Mouse (Mus musculus): ENCODE data around the gene Ildr2.

Ildr2 gene

DNA sequence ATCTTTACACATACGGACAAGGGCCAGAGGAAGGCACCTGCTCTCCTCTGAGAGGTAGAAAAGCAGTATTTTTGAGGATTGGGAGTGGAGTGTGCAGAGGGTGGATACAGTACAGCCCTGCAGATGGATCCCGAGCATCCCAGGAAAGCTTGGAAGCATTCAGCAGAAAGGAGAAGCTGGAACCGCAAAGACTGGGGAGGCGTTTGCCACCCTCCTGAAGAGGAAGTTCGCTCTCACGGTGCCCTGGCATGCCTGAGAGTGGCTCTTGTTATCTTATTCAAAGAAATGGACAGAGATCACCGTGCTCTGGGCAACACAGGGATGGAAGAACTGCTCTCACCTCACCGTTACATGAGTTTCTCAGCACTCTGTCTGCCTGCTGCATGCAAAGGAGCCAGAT is 30.5 kb downstream of the Ildr2 start:
- no peak for DNase-seq

DNA sequence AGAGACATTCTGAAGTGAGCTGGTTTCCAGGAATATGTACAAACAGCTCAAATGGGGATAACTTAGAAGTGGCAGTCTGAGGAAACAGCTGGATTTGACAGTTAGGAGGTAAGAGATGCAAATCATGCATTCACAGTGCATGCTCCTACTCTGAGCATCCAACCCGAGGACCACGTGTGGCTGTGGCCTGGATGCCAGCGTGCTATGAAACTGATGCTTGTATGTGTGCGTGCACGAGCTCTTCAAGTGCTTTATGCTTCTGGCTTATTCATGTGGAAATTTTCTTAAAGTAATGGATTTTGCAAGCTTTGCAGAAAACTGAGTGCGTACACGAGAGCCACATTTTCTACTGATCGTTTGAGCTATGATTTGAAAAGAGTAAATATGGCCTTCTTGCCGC is 32.3 kb downstream of the Ildr2 start:
- no peak for DNase-seq

DNA sequence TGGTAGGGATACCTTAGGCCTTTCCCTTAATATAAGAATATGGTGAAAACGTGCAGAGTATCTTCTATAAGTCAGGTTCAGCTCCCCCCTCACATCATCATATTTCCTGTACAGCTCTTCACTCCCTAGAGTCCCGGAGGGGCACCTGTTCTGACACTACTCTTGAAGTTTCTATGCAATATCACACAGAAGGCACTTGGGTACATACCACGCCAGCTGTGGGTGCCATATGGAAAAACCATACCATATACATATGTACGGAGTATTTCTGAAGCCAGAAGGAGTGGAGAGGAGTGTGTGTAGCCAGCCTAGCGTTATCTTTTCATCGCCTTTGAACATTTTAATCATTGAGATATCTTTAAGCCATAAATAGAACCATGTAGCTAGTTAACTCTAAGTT is 36.6 kb downstream of the Ildr2 start:
- no peak for DNase-seq

DNA sequence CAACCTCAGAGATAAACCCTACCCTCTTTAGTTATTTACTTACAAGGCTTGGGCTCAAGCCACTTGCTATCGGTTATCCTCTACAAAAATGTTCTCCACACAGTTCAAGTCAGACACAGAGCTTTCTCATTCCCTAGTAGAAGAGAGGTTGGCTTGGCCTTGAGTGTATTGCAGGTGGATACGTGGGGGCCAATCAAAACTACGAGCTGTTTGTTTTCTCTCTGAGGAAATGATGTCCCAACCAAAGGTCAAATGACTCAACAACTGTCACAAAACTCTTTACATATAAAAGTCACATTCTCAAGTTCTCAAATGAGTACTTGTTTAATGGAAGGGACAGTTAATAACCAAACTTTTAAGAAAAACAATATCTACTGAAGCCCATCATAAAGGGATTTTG is 39.1 kb downstream of the Ildr2 start:
- no peak for DNase-seq

DNA sequence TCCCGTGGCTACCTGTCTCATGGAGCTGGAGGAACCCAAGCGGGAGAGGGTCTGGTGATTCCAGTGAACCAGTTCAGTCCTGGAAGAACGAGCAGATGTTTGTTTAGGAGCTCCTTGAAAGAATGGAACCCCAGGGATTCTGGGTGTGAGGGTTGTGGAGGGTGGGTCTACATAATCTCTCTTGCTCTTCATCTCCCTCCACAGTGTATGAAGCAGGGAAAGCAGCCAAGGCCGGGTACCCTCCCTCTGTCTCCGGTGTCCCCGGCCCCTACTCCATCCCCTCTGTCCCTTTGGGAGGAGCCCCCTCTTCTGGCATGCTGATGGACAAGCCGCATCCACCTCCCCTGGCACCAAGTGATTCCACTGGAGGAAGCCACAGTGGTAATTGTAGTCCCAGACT is 41.6 kb downstream of the Ildr2 start:
- DNase-seq = no peak

DNA sequence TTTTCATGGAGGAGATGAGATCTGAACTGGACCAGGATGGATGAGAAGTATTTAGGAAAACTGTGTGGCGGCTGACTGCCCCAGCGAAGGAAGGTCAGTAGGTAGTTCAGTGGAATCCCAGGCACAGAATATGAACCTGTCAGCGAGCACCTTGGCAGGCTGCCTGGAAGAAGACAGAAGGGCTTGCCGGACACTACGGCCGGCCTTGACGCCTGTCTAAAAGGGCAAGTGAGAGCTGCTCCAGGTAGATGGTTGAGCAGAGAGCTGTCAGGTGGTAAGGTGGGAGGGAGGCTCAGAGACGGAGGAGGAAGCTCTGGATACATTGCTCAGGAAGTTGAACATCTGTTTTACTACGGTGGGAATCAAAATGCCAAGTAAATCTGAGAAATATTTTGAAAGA is 42.4 kb downstream of the Ildr2 start:
- no peak for DNase-seq

DNA sequence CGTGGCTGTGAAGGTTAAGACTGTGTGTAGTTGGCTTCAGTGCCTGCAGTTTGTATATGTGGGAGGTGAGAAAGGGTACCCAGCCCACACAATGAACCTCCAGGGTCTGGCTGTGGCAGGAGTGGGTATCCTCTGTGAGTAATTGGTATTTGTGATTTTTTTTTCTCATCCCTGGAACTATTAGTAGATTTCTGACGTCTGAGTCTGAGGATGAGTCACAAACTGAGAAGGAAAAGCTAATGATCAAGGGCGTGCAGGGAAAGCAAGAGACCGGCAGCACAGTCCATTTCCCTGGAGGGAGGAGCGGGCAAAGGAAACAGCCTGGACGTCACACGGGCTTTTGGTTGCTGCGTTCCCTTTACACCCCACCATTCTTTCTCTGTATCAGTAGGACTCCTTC is 43.0 kb downstream of the Ildr2 start:
- no peak for DNase-seq

DNA sequence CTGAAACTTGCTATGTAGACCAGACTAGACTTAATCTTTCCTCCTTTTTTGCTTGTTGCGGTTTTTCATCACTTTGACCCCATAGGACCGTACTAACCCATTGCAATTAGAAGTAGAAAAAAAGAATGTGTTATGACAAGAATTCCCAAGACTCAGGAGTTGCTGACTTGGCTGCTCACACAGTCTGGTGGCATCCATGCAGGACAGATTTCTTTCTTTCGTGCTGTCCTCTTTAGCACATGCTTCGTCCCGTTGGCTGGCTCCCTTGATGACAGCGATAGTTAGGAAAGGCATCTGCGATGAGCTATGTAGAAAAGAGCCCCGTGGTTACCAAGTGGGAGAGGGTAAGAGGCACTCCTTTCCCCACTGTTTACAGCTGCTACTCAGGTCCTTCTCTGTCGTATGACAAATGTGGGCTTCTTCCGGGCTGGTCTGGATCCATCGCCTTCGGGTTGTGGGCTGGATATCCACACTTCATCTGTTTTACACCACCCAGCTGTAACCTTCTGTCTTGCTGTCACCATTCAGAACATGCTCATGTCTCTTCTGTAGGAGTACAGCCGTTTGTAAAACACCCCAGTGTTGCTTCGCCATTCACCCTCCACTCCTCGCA is 43.7 kb downstream of the Ildr2 start:
- DNase-seq = no peak

DNA sequence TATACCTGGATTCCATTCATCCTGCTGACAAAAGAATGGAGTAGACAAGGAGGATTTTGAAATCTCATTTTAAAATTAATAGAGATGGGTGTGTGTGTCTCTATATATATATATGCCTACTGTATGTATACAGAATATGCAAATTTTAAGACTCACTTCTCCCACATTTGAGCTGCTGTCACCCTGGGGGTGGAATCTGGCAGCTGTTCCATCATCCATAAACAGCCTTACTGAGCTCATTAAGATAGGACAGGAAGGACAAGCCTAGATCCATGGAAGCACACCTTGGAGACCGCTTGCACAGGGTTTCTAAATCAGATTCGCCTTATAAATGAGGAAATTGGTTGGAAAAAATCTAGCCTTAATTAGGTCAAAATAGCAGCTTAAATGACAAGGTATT is 44.9 kb downstream of the Ildr2 start:
- DNase-seq = no peak

DNA sequence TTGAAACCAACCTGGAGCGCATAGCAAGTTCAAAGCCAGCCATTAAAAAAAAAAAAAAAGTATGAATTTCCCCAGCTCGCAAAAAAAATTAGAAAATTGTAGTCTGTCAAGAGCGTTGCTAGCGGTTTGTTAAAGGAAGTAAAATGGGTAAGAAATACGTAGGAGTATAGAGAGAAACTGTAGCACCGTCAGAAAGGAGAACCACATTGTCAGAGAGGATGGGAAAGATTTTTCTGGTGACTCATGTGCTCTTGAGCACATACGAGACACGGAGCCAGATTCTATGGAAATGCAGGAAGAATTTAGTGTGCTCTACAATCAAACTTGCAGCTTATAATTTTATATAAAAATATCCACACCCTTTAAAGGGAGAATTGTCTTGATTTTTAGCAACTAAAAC is 45.9 kb downstream of the Ildr2 start:
- DNase-seq = no peak

DNA sequence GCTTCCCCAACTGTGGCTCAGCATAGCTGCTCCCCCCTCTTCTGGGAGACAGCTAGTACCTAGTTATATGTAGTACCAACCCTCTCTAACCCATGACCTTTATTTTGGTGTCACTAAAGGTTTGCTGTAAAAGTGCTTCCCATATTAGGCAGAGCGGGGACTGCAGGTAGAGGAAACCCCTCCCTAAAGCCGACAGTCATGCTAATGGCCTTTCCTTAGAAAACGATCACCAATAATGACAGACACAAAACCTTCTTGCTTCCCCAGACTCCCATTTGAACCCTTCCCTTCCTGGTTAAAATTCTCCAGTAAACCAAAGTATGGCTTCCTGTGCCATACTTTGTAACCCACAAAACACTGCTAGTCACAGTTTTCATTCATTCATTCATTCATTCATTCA is 46.6 kb downstream of the Ildr2 start:
- no peak for DNase-seq

DNA sequence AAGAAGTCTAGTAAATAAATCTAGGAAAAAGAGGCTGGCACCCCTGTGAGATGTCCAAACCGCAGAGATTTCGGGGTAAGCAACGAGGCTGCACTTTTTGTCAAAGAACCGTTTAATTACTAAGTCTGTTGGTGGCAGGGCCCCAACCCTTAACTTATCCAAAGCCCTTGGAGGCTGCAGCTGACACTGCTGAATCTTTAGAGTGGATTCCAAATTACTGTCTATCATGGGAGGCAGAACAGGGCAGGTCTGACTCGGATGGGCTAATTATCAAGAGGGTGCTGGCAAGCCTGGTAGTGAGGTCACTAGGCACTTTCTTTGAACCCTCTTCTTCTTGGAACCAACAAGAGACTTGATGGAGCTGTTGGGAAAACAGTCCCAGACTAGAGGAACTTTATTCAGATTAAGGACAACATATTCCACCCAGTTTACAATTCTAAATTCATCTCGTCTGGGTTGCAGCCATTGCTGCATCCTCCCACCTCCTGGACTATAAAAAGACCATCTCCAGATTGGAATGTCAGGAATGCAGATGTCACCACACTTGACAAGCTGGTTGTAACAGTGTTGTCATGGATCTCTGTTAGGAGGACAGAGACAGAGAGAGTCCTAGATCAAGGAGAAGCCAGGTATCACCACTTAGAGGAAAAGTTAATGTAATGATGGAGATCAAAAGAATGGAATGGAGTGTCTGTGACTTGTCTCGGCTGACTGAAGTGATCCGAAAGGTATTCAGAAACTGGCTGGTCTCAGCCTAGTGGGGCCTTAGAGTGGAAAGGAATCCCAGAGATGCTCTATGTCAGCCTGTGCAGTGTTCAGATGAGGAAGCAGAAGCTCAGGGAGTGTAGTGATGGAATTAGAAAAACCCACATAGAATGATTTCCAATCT is 50.7 kb downstream of the Ildr2 start:
- no peak for DNase-seq

DNA sequence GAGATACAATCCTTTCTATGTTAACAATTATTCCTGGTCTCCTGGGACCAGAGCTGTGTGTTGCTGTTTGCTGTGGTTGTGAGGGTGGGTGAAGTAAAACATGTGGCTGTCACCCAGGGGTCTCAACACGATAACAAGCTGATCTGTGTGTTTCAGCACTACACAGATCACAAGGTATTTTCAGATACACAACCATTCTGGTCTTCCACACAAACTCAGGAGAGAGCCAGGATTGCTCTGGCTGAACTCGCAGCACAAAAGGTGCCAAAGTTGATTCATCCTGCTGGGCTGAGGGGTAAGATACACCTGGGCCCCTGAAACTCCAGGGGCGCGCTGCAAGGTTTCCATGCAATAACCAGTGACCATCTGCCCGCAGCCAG is 54.5 kb downstream of the Ildr2 start:
- DNase-seq = no peak

DNA sequence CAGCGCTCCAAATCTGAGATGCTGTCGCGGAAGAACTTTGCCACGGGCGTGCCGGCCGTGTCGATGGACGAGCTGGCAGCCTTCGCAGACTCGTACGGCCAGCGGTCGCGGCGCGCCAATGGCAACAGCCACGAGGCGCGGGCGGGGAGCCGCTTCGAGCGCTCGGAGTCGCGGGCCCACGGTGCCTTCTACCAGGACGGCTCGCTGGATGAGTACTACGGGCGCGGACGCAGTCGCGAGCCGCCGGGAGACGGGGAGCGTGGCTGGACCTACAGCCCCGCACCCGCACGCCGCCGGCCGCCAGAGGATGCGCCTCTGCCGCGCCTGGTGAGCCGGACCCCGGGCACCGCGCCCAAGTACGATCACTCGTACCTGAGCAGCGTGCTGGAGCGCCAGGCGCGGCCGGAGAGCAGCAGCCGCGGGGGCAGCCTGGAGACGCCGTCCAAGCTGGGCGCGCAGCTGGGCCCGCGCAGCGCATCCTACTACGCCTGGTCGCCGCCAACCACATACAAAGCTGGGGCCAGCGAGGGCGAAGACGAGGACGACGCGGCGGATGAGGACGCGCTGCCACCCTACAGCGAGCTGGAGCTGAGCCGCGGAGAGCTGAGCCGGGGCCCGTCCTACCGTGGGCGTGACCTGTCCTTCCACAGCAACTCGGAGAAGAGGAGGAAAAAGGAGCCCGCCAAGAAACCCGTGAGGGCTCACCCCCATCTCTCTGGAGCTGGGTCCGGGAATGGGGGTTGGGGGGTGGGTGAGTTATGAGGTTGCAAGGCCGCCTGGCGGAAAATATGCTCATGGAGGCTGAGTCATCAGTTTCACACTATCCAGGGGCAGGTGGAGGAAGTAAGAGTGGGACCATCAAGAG is 55.1 kb downstream of the Ildr2 start:
- no peak for DNase-seq

DNA sequence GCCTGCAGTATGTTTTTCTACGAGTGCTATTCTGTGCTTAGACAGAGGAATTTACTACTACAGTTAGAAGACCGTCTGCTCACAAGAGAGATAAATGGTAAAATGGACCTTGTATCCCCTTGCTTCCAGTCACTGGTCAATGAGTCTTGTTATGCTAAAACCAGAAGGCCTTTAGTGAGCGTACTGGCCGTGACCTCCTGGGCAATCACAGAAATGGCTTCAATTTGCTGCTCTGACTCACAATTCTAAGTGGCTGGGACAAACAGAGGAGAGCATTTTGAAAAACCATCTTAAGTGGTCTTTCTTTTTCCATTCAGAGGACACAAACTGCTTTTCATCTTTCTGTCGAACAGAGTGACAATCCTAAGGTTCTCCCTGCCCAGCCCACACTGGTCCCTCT is 57.2 kb downstream of the Ildr2 start:
- DNase-seq = no peak

DNA sequence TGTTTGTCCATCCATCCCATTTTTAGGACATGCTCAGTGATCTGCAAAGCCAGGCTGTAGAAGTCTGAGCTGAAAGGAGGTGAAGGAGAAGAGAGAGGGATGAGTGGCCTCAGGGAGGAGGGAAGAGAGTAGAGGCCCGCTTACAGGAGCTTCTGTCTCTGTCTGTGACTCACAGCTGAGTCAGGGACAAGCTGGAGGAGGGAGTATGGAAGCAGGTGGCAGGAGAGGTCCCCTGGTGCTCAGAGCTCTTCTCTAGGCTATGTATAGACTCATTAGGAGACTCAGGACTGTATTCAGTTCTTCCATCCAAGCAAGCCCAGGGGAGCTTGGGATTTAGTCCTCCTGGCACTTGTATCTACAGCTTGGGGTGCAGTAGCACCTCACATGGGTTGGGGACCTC is 59.7 kb downstream of the Ildr2 start:
- peak; percentile 11 for DNase-seq

DNA sequence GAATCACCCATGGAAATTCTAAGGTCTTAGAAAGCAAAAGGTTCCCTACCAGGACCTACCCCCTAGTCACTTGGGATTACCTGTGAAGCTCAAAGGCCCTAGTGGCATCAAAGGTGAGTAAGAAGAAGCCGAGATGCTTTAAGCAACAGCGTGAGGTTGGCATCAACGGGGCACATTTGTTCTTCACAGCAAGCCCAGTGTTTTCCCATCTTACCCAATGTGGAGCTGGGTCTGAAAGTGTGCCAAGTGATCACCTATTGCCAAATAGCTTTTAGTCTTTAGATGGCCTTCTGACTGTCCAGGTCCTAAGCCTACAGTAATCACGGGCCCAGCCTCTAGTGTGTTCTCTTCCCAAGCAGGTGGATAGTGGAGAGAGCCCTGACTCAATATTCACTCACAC is 61.8 kb downstream of the Ildr2 start:
- DNase-seq = no peak

DNA sequence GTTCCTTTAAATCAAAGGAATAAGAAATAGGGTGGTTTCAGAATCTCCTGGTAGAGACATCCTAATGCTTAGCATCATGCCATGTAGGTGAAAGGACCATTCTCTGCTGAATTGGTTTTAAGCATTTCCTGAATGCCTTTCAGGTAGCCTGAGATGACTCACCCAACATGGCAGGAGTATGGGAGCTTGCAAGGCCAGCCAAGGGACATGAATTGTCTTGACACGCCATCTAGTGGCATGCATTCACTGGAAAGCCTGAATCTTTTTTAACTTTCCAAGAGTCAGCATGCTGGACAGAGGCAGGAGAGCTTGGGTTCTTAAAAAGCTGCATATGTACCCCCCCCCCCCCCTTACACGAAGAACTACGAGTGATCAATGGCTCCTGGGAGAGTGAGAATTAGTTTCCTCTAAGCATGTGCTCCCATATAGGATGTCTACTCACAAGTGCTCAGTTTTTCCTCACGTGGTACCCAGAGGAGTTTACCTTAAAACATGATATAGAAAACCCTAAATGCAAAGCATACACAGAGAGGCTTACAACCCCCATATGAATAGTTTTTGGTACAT is 65.3 kb downstream of the Ildr2 start:
- peak; percentile 15 for DNase-seq

DNA sequence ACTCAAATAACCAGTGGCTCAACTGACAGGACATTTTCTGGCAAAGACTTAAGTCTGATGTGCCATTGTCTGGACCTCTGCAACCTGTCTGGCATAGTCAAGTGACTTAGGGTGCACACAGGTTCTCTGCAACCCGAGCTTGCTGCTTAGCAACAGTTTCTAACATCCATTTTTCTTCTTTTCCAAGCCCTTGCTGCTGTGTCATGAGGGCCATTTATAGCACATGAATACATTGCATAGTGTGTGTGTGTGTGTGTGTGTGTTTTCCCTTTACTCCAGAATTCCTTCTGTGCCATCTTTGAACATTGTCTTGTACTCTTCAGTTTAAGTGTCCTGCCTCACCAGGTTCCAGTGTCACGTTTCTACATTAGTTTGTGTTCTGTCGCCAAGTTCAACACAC is 72.5 kb downstream of the Ildr2 start:
- DNase-seq = no peak

DNA sequence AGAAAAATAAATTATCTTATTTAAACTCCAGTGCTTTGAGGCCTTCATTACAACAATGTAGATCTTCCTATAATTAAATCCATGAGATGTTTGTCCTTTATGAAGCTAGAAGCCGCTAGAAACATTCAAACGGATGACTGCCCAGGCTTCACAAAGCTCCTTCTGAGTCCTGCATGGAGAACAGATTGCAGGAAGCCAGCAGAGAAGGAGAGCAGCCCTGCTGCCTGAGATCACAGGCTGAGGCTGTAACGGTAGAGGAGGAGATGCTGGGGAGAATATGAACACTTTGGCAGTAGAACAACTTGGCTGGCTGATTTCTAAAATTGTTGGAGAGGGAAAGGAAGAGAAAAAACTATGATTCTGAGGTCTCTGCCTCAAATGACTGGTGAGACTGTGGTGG is 76.8 kb downstream of the Ildr2 start:
- no peak for DNase-seq

DNA sequence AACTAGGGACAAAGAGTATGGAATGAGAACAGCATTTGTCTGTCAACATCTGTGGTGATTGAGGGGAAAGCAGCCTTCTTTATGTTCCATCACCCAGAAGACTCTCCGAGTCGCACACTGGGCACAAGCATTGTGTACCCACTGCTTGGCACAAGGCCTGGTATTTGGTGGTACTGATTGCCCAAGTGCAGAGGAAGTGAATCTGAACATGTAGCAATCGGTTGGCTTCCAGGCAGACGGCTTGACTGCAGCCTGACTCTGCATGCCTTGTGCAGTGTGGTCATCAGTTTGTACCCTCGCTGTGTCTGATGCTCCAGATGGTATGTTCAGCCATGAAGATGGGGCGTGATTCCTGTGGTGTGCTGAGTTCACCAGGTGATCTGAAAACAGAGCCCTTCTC is 85.2 kb downstream of the Ildr2 start:
- DNase-seq = no peak

DNA sequence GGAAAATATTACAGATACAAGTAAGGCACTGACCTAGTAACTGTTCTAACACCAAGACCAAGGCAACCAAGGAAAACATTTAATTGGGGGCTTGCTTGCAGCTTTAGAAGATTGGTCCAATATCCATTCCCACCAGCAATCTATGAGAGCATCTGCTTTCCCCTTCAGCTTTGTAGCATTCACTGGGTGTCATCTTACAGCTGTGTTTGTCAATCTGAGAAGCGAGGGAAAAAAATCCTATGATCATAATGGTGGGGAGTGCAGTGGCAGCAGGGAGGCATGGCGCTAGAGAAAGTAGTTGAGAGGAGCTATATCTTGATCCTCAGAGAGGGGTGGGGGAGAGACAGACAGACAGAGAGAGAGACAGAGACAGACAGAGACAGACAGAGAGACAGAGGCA is 88.1 kb downstream of the Ildr2 start:
- DNase-seq = no peak

DNA sequence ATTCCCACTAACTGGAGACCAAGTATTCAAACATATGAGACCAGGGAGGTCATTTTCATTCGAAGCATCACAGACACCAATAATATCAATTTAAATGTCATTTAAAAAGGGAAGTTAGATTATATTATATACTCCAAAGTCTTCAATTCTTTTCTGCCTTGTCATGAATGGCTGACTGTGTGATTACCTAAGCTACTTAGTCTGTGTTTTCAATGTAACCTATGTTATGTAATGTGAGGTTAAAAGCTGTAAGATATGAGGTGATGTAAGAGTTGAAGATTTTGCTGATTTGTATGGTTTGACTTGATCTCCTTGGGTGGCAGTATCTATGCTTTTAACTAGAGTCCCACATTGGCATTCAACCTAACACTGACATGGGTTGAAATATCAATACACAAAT is 88.6 kb downstream of the Ildr2 start:
- no peak for DNase-seq

DNA sequence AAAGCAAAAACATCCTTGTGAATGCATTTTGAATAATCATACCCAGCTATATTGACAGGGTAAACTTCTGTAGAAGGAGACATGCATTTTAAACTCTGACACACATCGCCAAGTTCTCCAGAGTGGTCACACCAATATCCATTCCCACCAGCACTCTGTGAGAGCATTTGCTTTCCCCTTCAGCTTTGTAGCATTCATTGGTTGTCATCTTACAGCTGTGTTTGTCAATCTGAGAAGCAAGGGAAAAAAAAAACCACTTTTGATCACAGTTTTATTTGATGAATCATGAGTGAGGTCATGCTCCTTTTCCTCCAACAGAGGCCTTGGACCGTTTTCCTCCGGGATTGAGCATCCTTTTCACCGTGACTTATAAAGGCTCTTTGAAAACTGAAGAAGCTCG is 89.6 kb downstream of the Ildr2 start:
- DNase-seq = no peak
